Mouse (Mus musculus) neural tube, embryonic 11.5 days (tissue): Measurements from ENCODE around the gene Pde10a. TPM values are rescaled to one million over a fixed set of nuclear protein-coding genes. Genes with fewer than 3 reads are reported as not detected.

ENCODE experiments used
- ATAC-seq: fragments of 200-750 bp; cut with Nextera tagmentation; 2 replicates; pipeline ENCODE4 v1.8.0; 2017; ENCODE audit warnings: moderate number of reproducible peaks, mild to moderate bottlenecking, moderate TSS enrichment, moderate library complexity; ENCODE audit not compliant: insufficient read depth, low FRiP score, low TSS enrichment
- DNase-seq: peaks from one replicate; pipeline ENCODE4 v3.0.0-alpha.2; 2015; ENCODE audit warnings: low spot score
- H3K27ac ChIP-seq: fragments of 300-500 bp; sonication (generic); 2 replicates; pipeline ENCODE4 v1.5.1; 2014; ENCODE audit warnings: low read depth, mild to moderate bottlenecking, low read length
- H3K27me3 ChIP-seq: fragments of 300-500 bp; sonication (generic); 2 replicates; pipeline ENCODE4 v1.6.1; 2014; ENCODE audit warnings: mild to moderate bottlenecking, low read length, mixed read lengths; ENCODE audit not compliant: control insufficient read depth, insufficient read depth
- H3K36me3 ChIP-seq: fragments of 300-500 bp; sonication (generic); 2 replicates; pipeline ENCODE4 v1.6.1; 2014; ENCODE audit warnings: mild to moderate bottlenecking, low read length, moderate library complexity, mixed read lengths; ENCODE audit not compliant: control insufficient read depth, insufficient read depth
- H3K4me1 ChIP-seq: fragments of 300-500 bp; sonication (generic); 2 replicates; pipeline ENCODE4 v1.6.1; 2014; ENCODE audit warnings: low read length, mixed read lengths; ENCODE audit not compliant: control insufficient read depth, insufficient read depth
- H3K4me2 ChIP-seq: fragments of 300-500 bp; sonication (generic); 2 replicates; pipeline ENCODE4 v1.6.1; 2014; ENCODE audit warnings: low read depth, mild to moderate bottlenecking, moderate library complexity
- H3K4me3 ChIP-seq: fragments of 300-500 bp; sonication (generic); 2 replicates; pipeline ENCODE4 v1.5.1; 2014; ENCODE audit warnings: low read depth, low read length
- H3K9ac ChIP-seq: fragments of 300-500 bp; sonication (generic); 2 replicates; pipeline ENCODE4 v1.6.1; 2014; ENCODE audit warnings: mild to moderate bottlenecking, low read length
- H3K9me3 ChIP-seq: fragments of 300-500 bp; sonication (generic); 2 replicates; pipeline ENCODE4 v1.6.1; 2016; ENCODE audit warnings: low read length; ENCODE audit not compliant: control insufficient read depth
- WGBS: fragments of 180-500 bp; shearing (Covaris S2); extraction: QIAGEN DNeasy Blood & Tissue Kit; methylation state at CpG from one replicate; pipeline ENCODE4 v1.1.7; 2014; 5-methylcytosine and 5-hydroxymethylcytosine counted together
- polyA plus RNA-seq: library from polyadenylated mRNA; unstranded; fragments of >200 nt; fragmentation: Nextera tagmentation; extraction: Ambion mirVana; gene quantifications from 2 replicates; pipeline ENCODE4 v1.2.1, GENCODE M21; 2014

The Pde10a gene
- polyA plus RNA-seq, 1 experiment from 2014 or later = 5.9 TPM

DNA sequence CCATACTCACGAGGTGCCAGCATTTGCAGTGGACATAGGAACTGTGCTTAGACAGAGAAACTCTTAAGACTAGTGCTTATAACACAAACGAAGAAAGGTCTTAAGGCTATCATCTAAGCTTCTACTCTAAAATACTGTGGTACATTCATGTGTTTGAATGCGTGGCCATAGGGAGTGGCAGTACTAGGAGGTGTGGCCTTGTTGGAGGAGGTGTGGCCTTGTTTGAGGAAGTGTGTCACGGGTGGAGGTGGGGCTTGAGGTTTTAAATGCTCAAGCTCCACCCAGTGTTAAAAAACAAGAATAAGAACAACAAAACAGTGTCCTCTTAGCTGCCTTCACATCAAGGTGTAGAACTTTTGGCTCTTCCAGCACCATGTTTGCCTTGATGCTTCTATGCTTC is 31.7 kb upstream of the Pde10a start:
- Histone ChIP-seq H3K4me2 (no peak overlapping the region), H3K36me3 (no peaks in the 10 kb centered on the region), H3K4me1 (no peaks in the 10 kb centered on the region), H3K9ac (no peak overlapping the region), H3K27ac (no peak overlapping the region), H3K27me3 (no peaks in the 10 kb centered on the region), H3K9me3 (no peaks in the 10 kb centered on the region), H3K4me3 (no peak overlapping the region)
- WGBS = 88% methylated on average over 4 of the region's 4 CpGs
- no peak for ATAC-seq
- no peak for DNase-seq

DNA sequence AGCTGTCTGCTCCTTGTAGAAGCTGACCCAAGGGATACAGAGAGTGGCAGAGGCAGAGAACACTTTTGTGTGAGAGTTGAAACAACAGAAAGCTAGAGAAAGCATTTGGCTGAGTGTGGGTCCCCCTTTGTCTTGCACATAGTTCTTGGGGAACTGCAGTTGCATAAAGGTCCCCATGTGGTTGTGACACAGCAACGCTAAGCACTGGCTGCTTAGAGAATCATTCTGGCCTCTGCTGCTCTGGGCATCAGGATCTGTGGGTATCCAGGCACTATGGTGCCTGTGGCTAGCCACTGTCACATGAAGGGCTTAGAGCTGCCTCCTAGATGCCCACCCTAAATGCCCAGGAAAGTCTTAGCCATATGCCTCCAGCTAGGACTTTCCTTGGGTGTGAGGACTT is 27.0 kb upstream of the Pde10a start:
- no peak for DNase-seq

DNA sequence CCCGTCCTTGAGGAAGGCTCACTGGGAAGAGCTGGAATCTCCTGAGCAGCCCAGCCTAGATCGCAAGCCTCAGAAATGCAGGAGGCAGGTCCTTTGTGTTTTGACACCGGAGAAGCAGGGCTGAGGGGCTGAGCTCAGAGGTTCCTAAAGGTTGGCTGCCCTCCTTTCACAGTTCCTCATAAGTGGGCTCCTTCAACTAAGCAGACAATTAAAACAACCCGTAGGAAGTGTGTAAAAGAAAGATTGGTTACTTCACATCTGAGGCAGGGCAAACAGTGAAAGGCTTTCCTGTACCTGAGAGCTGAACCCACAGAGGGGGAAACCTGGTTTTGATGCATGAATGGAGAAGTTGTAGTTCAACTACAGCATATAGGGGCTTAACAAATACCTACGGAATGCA is 26.5 kb upstream of the Pde10a start:
- no peak overlapping the region for H3K9ac ChIP-seq
- WGBS = 55% methylated on average over 5 of the region's 5 CpGs
- ATAC-seq = no peak
- H3K4me3 ChIP-seq = no peak overlapping the region
- H3K27ac ChIP-seq = no peak overlapping the region
- no peaks in the 10 kb centered on the region for H3K36me3 ChIP-seq
- H3K4me2 ChIP-seq = no peak overlapping the region
- H3K4me1 ChIP-seq = no peaks in the 10 kb centered on the region
- H3K9me3 ChIP-seq = no peaks in the 10 kb centered on the region
- DNase-seq = no peak
- no peaks in the 10 kb centered on the region for H3K27me3 ChIP-seq

More for the DNA sequence above, 27.0 kb upstream of the Pde10a start:
- no peaks in the 10 kb centered on the region for H3K4me1 ChIP-seq
- ATAC-seq = no peak
- no peaks in the 10 kb centered on the region for H3K27me3 ChIP-seq
- no peak overlapping the region for H3K4me2 ChIP-seq
- H3K9ac ChIP-seq = no peak overlapping the region
- no peaks in the 10 kb centered on the region for H3K36me3 ChIP-seq
- WGBS = 86% methylated on average over 1 of the region's 1 CpGs
- H3K4me3 ChIP-seq = no peak overlapping the region
- H3K27ac ChIP-seq = no peak overlapping the region
- H3K9me3 ChIP-seq = no peaks in the 10 kb centered on the region

DNA sequence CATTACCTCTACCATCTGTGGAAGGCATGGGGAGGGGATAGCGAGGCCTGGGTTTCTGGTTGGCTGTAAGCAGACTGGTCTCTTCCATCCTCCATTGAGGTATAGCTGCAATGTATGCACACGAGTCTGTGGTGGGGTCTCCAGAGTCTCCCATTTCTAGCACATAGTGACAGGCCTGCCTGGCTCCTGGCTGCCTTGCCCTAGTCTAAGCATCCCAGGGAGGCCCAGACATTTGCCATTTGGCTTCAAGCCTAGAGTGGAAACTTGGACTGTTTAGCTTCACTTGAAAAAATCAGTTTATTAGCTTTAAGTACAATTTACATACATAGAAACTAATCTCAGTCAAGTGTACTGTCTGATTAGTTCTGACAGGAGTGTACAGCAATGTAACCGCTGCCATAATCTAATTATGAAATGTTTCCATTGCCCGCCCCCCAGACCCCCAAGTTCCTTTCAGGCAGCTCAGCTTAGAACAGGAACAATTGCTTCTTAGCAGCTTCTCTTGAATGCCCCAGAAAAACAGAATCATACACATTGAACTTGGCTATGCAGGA is 25.5 kb upstream of the Pde10a start:
- Histone ChIP-seq H3K27me3 (no peaks in the 10 kb centered on the region), H3K27ac (no peak overlapping the region), H3K9ac (no peak overlapping the region), H3K9me3 (no peaks in the 10 kb centered on the region), H3K36me3 (no peaks in the 10 kb centered on the region), H3K4me1 (no peaks in the 10 kb centered on the region), H3K4me2 (no peak overlapping the region), H3K4me3 (no peak overlapping the region)
- WGBS = 81% methylated on average over 4 of the region's 4 CpGs
- DNase-seq (no peak), ATAC-seq (no peak)

DNA sequence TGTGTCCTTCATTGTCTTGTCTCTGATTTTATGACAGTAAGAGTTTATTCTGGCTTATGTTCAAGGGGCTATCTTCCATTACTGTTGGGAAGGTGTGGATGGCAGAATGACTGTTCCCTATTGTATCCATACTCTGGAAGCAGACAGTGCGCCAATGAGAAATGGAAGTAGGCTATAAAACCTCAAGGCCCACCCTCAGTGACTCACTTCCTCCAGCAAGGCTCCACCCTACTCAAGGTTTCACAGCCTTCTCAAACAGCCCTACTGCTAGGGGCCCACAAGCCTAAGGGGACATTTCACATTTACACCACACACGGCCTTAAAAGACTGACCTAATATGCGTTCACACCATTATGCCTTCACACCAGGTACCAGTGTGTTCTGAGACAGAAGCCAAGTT is 20.8 kb upstream of the Pde10a start:
- Histone ChIP-seq H3K27me3 (peaks cover 17% of the 10 kb centered on the region; the same call in 1 of the 2 replicates), H3K27ac (no peak overlapping the region), H3K4me1 (peaks cover 16% of the 10 kb centered on the region), H3K36me3 (no peaks in the 10 kb centered on the region), H3K4me2 (no peak overlapping the region), H3K9ac (no peak overlapping the region), H3K9me3 (no peaks in the 10 kb centered on the region), H3K4me3 (no peak overlapping the region)
- ATAC-seq (no peak), DNase-seq (no peak)
- 85% methylated on average over 3 of the region's 3 CpGs for WGBS

DNA sequence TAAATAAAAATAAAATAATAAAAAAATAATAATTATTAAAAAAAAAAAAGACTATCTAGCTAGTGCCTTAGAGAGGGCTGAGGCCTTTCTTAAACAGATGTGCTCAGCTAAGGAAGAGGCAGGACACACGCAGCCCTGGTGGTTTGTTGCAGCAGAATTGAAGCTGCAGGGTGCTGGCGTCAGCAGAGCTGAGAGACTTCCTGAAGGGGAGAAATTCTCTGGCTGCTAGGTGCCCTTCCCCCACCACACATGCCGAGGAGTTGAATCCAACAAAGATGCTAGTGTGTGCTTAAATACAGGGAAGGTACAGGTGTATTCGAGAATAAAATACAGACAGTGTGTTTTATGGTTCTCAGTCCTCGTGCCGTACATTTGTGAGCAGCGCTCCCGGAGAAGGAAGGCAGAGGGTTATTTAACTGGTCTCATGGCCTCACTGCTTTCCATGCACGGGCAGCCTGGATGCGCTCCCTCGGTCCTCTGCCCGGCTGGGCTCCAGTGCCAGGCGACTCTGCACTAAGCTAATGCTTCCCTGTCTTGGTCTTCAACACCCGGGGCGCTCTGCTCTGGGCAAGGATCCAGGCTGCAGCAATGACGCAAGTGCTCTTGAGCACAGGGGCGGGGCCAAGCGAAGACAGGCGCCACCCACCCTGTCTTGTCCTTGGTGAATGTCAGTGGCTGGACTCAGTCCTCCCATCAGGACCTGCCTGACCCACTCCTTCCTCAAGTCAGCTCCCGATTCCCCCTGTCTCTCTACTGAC is 19.3 kb upstream of the Pde10a start:
- H3K9me3 ChIP-seq = no peaks in the 10 kb centered on the region
- H3K27ac ChIP-seq = no peak overlapping the region
- H3K36me3 ChIP-seq = no peaks in the 10 kb centered on the region
- peak overlapping the region; percentile 40; the same call in 1 of the 2 replicates for H3K9ac ChIP-seq
- under 1% methylated on average over 20 of the region's 20 CpGs for WGBS
- peaks cover 19% of the 10 kb centered on the region; the same call in 1 of the 2 replicates for H3K27me3 ChIP-seq
- ATAC-seq = peak; percentile 77
- peaks cover 16% of the 10 kb centered on the region for H3K4me1 ChIP-seq
- H3K4me3 ChIP-seq = peak overlapping the region; percentile 27; the same call in 1 of the 2 replicates
- peak overlapping the region; percentile 58 for H3K4me2 ChIP-seq
- DNase-seq = peak; percentile 80

DNA sequence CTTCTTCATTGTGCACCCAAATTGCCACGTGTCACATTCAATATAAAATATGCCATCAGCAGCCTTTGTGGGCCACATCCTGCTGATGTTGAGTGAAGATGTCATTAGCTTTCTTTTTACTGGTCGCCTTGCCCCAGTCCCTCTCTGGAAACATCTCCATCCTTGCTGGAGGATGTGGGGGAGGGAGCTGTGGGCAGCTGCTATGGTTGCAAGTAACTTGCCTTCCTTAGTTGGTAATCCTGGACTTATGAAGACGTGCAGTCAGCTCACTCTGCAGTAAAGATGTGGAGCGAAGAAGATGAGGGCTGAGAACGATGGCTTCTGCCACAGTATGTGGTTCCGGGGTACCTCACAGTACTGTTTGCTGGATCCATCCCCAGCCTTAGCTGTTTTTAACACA is 18.4 kb upstream of the Pde10a start:
- Histone ChIP-seq H3K4me1 (peaks cover 16% of the 10 kb centered on the region), H3K36me3 (no peaks in the 10 kb centered on the region), H3K27me3 (peaks cover 19% of the 10 kb centered on the region; the same call in 1 of the 2 replicates), H3K9ac (no peak overlapping the region), H3K4me2 (no peak overlapping the region), H3K4me3 (no peak overlapping the region), H3K27ac (no peak overlapping the region), H3K9me3 (no peaks in the 10 kb centered on the region)
- DNase-seq (no peak), ATAC-seq (no peak)
- WGBS = 54% methylated on average over 6 of the region's 6 CpGs

DNA sequence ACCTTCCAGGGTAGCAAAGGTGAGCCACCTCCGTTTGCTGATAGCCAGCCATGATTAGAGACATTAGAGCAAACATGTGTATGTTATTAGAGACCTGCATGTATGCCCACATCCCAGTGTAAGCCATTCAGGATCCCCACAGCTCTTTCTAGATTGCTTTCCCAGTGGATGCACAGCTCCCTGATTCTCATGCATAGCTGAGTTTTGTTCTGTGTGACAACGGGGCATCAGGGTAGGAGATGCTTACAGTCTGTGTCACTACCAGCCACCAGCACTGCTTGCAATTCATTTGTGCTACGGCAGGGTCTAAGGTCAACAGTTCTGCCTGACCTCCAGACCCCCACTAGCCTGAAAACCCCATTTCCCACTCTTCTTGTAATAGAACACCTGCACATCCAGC is 17.5 kb upstream of the Pde10a start:
- ATAC-seq = no peak
- H3K9ac ChIP-seq = no peak overlapping the region
- H3K9me3 ChIP-seq = no peaks in the 10 kb centered on the region
- H3K27me3 ChIP-seq = peaks cover 19% of the 10 kb centered on the region; the same call in 1 of the 2 replicates
- 2% methylated on average over 3 of the region's 3 CpGs for WGBS
- peak; percentile 28 for DNase-seq
- peak overlapping the region; percentile 7; the same call in 1 of the 2 replicates for H3K4me2 ChIP-seq
- peaks cover 16% of the 10 kb centered on the region for H3K4me1 ChIP-seq
- H3K4me3 ChIP-seq = no peak overlapping the region
- H3K36me3 ChIP-seq = no peaks in the 10 kb centered on the region
- H3K27ac ChIP-seq = no peak overlapping the region
